Mouse (Mus musculus): ENCODE measurements around the gene Commd9.
A peak's percentile ranks its signal among the peaks of the same experiment; 100 is the strongest.

Gene Commd9

DNA sequence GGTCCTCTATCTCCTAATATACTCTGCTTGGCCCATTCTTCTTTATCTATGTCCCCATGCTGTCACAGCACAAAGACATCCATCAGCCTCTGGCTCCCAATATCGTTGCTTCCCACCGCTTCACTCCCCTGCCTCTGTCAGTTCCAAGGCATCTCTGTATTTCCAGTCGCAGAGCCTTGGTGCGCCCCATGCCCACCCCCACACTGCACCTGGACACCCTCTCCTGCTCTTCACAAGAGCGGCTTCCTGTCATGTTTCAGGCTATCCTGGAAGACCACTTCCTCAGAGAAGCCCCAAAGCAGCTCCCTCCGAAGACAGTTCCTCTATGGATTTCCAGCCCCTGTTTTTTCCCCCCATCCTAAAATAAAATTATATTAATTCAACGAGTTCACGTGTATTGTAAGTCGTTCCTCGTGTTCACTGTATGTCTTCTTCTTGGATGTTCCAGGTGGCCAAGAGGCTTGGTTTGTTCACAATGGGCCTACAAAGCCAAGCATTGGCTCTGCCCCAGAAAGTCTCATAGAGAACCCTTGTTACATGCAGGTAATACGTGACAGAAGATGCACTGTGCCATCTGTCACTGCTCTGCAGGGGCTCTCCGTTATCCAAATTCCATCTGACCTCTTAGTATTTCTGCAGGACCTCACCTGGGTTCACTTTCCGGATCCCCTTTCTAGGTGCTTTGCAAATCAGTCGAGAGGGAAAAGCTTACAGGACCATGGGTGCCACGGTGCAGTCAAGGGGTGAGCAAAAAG, 23.5 kb downstream of the Commd9 start:
- no peak for DNase-seq (ENCODE audit: low spot score)

DNA sequence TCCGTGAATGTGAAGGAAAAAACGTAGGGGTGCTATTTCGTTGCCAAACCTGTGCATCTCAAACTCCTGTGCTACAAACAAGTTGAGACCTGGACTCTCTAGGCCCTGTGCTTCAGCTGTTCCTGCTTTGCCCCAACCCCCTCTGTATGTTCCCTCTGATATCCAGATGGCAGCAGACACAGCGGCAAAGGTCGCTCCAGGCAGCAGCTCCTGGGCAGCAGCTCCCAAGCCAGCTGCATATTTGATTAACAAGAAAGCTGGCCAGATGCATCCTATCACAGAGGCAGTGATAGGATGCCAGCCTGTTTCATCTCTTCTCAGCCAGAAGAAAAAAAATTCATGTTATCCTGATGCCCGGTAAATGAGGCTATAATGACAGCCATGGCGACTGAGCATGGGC, 32.5 kb downstream of the Commd9 start:
- no peak for DNase-seq (ENCODE audit: low spot score)

DNA sequence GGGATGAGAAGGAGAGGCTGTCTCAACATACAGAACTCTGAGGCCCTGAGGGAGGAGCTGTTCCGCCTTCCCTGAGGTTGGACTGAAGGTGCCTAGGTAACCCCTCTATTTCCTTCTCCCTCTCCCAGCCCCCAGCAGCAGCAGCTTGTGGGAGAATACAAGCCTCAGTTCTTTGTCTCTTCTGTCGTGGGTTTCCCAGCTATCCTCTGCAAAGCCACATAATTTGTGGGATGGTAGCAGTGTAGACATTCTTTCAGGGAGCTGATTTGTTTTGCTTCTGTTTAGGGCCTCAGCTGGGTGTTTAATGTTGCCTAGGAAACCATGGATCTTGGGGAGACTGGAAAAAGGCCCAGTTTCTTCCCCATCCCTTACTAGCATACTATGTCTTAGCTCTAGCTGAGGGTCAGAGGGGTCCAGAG, 34.1 kb downstream of the Commd9 start:
- no peak for DNase-seq (ENCODE audit: low spot score)

DNA sequence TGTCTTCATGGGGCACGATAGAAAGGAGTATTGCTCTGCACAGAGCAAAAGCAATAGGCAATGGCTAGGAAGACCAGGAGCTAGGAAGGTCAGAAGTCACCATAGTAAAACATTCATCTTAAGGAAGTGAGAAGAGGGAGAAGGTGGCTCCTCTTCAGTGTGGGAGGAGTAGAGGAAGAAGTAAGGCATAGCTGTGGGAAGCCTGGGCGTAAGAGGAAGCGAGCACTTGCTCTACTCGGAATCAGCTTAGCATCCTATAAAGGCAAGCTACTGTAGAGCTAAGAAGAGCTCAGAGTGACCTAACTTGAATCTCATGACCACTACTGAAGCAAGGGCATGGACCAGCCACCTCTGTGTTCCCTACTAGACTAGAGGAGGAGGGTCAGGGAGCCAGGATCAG, 36.3 kb downstream of the Commd9 start:
- no peak for DNase-seq (ENCODE audit: low spot score)

DNA sequence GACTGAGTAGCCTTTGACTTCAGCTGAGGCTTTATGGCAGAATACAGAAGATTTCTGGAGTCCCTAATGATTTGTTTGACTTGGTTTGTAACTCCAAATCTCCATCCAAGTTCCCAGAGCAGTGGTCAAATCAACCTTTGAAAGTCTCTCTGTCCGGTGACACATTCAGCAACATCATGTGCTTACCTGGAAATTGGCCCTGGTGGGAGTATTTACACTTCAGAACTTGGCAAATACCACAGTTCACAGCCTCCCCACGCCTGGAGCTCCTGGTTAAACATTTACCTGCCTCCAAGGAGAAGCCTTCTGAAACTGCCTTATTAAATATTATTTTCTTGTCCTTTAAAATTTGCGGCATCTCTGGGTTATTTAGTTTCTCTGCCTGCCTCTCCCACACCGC, 37.1 kb downstream of the Commd9 start:
- DNase-seq (ENCODE audit: low spot score): peak; percentile 55

DNA sequence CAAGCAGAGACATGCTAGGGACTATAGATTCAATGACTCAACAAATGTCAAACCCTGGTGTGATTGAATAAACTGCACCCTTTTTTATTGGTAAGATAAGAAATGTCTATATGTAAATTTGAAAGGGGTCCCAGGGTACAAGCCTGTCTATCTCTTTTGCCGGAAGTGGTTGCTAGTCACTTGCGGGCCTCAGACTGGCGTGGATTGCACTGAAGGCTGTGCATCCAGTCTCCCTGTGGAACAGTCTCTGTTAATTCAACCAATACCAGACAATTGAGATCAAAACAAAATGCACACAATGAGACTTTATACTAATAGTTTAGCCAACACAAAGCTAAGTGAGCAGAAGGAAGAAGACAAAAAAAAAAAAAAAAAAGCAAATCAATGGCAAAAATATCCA, 39.1 kb downstream of the Commd9 start:
- DNase-seq (ENCODE audit: low spot score): no peak

DNA sequence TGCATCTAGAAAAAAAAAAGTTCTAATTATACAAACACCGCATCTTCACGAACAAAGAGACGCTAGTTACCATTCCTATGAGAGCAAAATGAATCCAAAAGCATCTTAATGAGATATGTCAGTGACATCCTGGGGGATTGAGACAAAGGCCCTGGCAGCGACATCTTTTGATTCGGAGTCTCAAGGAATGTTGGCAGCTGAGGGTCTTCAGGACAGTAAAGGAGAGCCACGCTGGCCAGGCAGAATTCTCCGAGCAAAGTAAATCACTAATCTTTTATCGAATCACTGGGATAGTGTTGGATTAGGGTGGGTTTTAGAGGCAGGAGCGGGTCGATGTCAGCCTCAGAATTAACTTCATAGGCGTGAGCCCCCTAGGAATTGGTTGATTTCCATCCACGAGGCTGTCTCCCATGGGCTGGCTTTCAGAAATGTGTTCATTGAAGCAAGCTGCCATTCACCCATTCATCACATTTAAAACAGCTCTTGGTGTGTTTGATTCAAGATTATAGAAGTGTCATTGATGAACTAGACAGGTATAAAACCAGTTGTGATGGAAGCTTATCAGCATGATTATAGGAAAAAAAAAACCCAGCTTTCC, 39.6 kb downstream of the Commd9 start:
- no peak for DNase-seq (ENCODE audit: low spot score)

DNA sequence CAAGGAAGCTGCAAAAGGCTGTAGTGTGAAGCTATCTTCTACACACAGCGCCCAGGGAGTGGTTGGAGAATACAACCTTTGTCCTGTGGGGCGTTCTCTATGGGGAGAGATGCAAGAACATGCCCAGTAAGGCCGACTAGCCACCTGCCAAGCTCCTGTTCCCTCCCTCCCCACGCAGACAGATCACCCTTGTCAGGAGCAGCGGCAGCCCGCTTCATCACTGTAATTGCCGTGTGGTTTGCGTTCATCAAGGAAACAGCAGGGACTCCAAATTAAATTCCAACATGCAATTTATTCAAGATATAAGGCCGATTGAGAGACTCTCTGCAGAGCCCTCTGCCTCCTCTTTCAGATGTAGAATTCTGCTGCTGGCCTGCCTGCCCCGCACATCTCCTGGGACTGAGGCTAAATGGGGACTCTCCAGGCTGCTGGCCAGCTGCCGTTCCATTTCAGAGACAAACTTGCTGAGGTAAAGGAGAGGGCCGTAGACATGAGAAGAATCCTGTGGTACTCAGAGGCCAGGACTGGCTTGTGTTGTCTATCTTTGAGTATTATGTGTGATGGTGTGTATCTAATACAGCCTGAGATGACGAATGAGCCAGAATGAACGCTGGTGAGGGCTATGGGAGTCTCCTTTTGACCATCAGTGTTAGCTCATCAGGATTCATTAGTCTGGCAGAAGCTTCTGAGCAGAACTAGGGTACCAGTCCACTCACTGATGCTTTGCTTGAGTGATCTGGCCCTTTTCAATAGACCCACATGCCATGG, 46.3 kb downstream of the Commd9 start:
- no peak for DNase-seq (ENCODE audit: low spot score)

DNA sequence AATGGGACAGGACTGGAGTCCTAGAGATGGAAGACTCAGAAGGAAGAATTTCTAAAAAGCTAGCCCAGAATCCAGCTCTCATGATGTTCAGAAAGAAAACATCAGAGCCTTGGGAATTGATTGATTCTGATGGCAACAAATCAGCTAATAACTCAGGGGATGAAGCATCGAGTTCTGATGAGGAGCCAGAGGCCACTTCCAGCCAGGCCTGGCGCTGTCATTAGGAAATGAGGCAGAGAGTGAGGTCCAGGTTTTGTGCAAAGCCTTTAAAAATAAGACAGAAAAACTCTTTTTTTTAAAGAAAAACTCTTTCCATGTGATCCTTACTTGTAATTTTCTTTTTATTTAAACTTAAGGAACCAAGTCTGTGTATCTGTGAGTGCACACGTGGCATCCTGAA, 47.3 kb downstream of the Commd9 start:
- no peak for DNase-seq (ENCODE audit: low spot score)

DNA sequence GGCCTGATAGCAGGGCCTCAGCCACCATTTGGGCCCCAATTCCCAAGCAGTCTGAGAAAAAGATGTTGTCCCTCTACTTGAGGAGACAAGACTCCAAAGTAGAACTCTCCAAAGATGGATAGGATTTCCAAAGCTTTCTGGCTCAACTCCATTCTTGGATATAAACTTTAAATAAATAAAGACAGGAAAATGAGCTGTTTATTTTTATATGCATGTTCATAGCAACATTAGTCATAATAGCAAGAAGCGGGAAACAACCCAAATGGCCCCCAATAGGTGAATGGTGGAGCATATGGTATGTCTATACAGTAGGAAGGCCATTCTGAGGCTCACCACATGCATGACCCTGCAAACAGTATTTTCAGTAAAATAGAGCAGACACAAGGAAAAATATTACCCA, 49.0 kb downstream of the Commd9 start:
- no peak for DNase-seq (ENCODE audit: low spot score)

DNA sequence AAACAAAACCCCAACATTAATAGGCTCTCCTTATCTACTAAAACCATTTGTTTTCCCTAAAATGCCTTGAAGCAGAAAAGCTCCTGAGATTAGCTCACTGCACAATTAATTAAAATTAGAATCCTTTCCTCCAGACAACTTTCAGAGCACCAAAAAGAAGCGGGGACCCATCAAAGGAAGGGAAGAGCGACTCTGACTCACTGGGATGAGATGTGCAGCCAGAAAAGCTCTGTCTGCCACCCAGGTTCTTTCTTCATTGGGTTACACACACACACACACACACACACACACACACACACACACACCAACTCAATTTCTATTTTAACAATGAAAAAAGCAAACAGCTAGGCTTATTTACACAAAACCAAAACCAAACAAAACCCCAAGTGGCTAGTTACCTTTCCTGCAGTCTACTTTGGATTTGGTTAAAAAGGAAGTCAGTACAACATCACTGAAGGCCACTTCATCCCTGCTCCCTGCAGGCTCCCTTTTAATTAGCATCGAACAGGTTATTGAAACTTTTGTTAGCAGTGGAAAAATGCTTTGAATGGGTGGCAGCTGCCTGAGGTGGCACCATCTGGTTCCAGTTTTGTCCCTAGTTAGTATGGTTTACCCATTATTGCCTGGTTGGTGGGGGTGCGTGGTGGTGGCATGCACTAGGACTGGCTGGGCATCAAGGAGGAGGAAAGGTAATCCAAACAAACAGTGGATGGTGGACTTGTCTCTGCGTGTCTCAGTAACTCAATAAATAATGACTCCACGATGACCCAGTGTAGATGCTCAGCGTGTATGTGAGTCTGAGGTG, 64.9 kb downstream of the Commd9 start:
- peak; percentile 31 for DNase-seq (ENCODE audit: low spot score)
